Mouse (Mus musculus) erythroblast, embryonic 14.5 days (primary cell): ENCODE measurements around the gene Lage3.

ENCODE experiments used
- GATA1 ChIP-seq: IDR thresholded peaks from 2 replicates; pipeline ENCODE4 v1.6.1; 2012; ENCODE audit warnings: low read length, inconsistent platforms, mixed read lengths
- TAL1 ChIP-seq: IDR thresholded peaks from 3 replicates; pipeline ENCODE4 v1.6.1; 2012; ENCODE audit warnings: low read length, inconsistent platforms, mixed read lengths

DNA sequence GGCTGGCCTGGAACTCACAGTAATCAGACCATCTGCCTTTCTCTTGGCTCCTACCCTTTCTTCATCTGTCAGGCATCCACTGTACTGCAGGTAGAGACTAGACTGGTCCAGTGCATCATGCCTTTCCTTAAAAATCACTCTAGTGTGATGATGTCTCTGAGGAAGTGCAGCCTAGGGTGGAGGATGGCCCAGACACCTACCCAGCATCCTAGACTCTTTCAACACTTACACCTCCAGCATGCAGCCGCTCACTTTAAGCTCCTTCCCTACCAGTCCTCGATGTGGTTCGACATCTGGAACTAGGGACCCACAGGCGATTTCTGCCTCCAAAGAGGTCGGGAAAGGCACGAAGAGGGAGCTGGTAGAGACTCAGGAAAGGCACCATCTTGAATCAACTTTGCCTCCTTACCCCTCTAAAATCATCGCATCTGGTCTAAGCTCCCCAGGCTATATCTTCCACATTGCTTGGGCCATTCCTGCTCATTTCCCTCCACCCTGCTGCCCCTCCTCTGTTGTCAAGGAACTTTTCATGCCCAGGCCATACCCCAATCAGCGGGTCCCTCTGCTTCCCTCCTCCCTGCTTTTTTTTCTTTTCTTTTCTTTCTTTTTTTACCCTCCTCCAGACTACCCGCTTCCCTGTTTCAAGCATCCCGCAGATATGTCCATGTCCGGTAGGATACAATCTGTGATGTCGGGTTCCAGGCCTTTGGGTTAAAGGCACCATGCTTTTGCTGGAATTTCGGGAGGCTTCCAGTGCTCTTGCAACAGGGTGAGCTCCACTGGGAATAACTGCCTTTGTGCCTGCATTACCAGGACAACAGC lies 562 bp downstream of the Lage3 start:
- TF ChIP-seq TAL1 = no peak
- TF ChIP-seq GATA1 = no peak
